Mouse (Mus musculus) midbrain, postnatal 0 days (tissue): ENCODE results near the gene Gm20388. TPM values are rescaled to one million over a fixed set of nuclear protein-coding genes. Genes with fewer than 3 reads are reported as not detected.

ENCODE experiments used
- ATAC-seq: fragments of 200-750 bp; cut with Nextera tagmentation; 2 replicates; pipeline ENCODE4 v1.8.0; 2017; ENCODE audit warnings: moderate number of reproducible peaks, mild to moderate bottlenecking, moderate TSS enrichment, moderate library complexity; ENCODE audit not compliant: low FRiP score
- DNase-seq: peaks from one replicate; pipeline ENCODE4 v3.0.0-alpha.2; 2015; ENCODE audit warnings: low spot score
- H3K27ac ChIP-seq: fragments of 300-500 bp; sonication (generic); 2 replicates; pipeline ENCODE4 v1.5.1; 2014; ENCODE audit warnings: low read depth, mild to moderate bottlenecking, low read length, mixed read lengths
- H3K27me3 ChIP-seq: fragments of 300-500 bp; sonication (generic); 2 replicates; pipeline ENCODE4 v1.6.1; 2014; ENCODE audit warnings: low read length, control low read depth, mixed read lengths; ENCODE audit not compliant: insufficient read depth
- H3K36me3 ChIP-seq: fragments of 300-500 bp; sonication (generic); 2 replicates; pipeline ENCODE4 v1.6.1; 2014; ENCODE audit warnings: low read length, control low read depth, mixed read lengths; ENCODE audit not compliant: insufficient read depth
- H3K4me1 ChIP-seq: fragments of 300-500 bp; sonication (generic); 2 replicates; pipeline ENCODE4 v1.6.1; 2014; ENCODE audit warnings: mild to moderate bottlenecking, control low read depth, antibody characterized with exemption, low read length, mixed read lengths; ENCODE audit not compliant: insufficient read depth
- H3K4me2 ChIP-seq: fragments of 300-500 bp; sonication (generic); 2 replicates; pipeline ENCODE4 v1.6.1; 2014; ENCODE audit warnings: low read depth, mild to moderate bottlenecking, low read length, mixed read lengths; ENCODE audit not compliant: poor library complexity, severe bottlenecking
- H3K4me3 ChIP-seq: fragments of 300-500 bp; sonication (generic); 2 replicates; pipeline ENCODE4 v1.5.1; 2014; ENCODE audit warnings: low read depth, mild to moderate bottlenecking, low read length, moderate library complexity
- H3K9ac ChIP-seq: fragments of 300-500 bp; sonication (generic); replicated peaks from 2 replicates; pipeline ENCODE4 v1.6.1; 2014; ENCODE audit warnings: mild to moderate bottlenecking, low read length, moderate library complexity, mixed read lengths; ENCODE audit not compliant: poor library complexity, severe bottlenecking
- H3K9me3 ChIP-seq: fragments of 300-500 bp; sonication (generic); 2 replicates; pipeline ENCODE4 v1.6.1; 2016; ENCODE audit warnings: low read length, control low read depth
- CTCF ChIP-seq: IDR thresholded peaks from 2 replicates; pipeline ENCODE4 v1.5.1; 2016; ENCODE audit warnings: antibody characterized with exemption, mild to moderate bottlenecking
- WGBS: fragments of 180-500 bp; shearing (Covaris S2); extraction: QIAGEN DNeasy Blood & Tissue Kit; methylation state at CpG from one replicate; pipeline ENCODE4 v1.1.7; 2014; 5-methylcytosine and 5-hydroxymethylcytosine counted together
- polyA plus RNA-seq: library from polyadenylated mRNA; unstranded; fragments of >200 nt; fragmentation: Nextera tagmentation; extraction: Ambion mirVana; gene quantifications from 2 replicates; pipeline ENCODE4 v1.2.1, GENCODE M21; 2015
- total RNA-seq: library from RNA; depleted of rRNA; stranded (reverse); fragments of >200 nt; gene quantifications from 2 replicates; pipeline ENCODE4 v1.2.3, GENCODE M21; 2014

Gene Gm20388
- total and polyA plus RNA-seq, 2 experiments from 2014 or later: 74.2 TPM; not detected in 1

DNA sequence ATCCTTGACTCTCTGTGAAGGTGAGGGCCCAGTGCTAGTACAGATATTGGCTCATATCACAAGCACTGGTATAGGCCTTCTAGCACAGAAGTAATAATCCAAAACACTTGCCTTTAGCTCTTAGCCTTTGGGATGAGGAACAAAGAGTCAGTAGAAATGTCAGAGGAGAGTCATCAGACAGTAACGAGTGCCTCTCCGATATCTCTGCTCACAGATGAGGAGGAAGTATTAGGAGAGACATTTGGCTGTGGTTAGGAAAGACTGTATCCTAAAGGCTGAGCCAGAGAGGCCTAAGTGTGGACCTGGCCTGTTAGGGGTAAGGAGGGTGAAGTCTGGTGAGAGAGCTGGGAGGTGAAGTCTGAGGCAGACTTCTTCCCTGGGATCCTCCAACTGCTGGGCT is 3531.1 kb downstream of the Gm20388 start:
- H3K27ac ChIP-seq: no peak overlapping the region
- no peak overlapping the region for H3K9ac ChIP-seq
- H3K4me1 ChIP-seq: peaks cover 2% of the 10 kb centered on the region; the same call in 1 of the 2 replicates
- 94% methylated on average over 2 of the region's 2 CpGs for WGBS
- H3K36me3 ChIP-seq: no peaks in the 10 kb centered on the region
- no peaks in the 10 kb centered on the region for H3K9me3 ChIP-seq
- H3K27me3 ChIP-seq: no peaks in the 10 kb centered on the region
- H3K4me2 ChIP-seq: no peak overlapping the region
- H3K4me3 ChIP-seq: no peak overlapping the region
- no peak for DNase-seq
- TF ChIP-seq CTCF: no peak
- no peak for ATAC-seq

DNA sequence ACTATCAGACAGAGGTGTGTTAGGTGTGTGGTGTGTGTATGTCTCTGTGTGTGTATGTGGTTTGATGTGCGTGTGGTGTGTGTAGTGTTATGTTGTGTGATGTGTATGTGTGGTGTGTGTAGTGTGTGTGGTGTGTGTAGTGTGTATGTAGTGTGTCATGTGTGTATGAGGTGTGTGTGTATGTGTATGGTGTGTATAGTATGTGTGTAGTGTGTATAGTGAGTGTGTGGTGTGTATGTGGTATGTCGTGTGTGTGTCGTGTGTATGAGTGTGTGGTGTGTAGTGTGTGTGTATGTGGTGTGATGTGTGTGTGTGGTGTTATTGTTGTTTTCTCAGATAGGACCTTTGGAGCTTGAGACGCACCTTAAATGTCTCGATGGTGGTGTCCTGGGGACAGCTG is 3531.7 kb downstream of the Gm20388 start:
- Histone ChIP-seq H3K4me1 (peaks cover 2% of the 10 kb centered on the region; the same call in 1 of the 2 replicates), H3K36me3 (no peaks in the 10 kb centered on the region), H3K9ac (no peak overlapping the region), H3K9me3 (no peaks in the 10 kb centered on the region), H3K27me3 (no peaks in the 10 kb centered on the region), H3K4me2 (peak overlapping the region; percentile 67), H3K4me3 (peak overlapping the region; percentile 70; the same call in 1 of the 2 replicates), H3K27ac (no peak overlapping the region)
- TF ChIP-seq CTCF: no peak
- DNase-seq (no peak), ATAC-seq (peak; percentile 28; the same call in 1 of the 2 replicates)
- 83% methylated on average over 5 of the region's 5 CpGs for WGBS

GRCm38 (mm10) chr8:123442871-123443575 is 3532.4 kb downstream of the Gm20388 start:
- peak overlapping the region; percentile 70 for H3K4me3 ChIP-seq
- TF ChIP-seq CTCF: peak; percentile 73
- H3K9ac ChIP-seq: peak overlapping the region; percentile 81
- no peaks in the 10 kb centered on the region for H3K27me3 ChIP-seq
- H3K9me3 ChIP-seq: no peaks in the 10 kb centered on the region
- WGBS: under 1% methylated on average over 40 of the region's 41 CpGs
- DNase-seq: peak; percentile 94
- H3K4me1 ChIP-seq: peaks cover 2% of the 10 kb centered on the region; the same call in 1 of the 2 replicates
- H3K36me3 ChIP-seq: no peaks in the 10 kb centered on the region
- H3K27ac ChIP-seq: peak overlapping the region; percentile 90
- H3K4me2 ChIP-seq: peak overlapping the region; percentile 67
- peak; percentile 93 for ATAC-seq

GRCm38 (mm10) chr8:123443576-123443921 is 3532.9 kb downstream of the Gm20388 start:
- WGBS: 14% methylated on average over 4 of the region's 4 CpGs

GRCm38 (mm10) chr8:123444131-123444530 is 3533.5 kb downstream of the Gm20388 start:
- no peaks in the 10 kb centered on the region for H3K27me3 ChIP-seq
- no peaks in the 10 kb centered on the region for H3K9me3 ChIP-seq
- H3K4me2 ChIP-seq: peak overlapping the region; percentile 67
- H3K9ac ChIP-seq: no peak overlapping the region
- H3K4me3 ChIP-seq: peak overlapping the region; percentile 70
- peaks cover 2% of the 10 kb centered on the region; the same call in 1 of the 2 replicates for H3K4me1 ChIP-seq
- 0 out of 2 replicates have a peak overlapping the region, but pooled peaks have one; percentile 90 for H3K27ac ChIP-seq
- 88% methylated on average over 6 of the region's 6 CpGs for WGBS
- no peak for DNase-seq
- no peak for TF ChIP-seq CTCF
- ATAC-seq: no peak
- peaks cover 3% of the 10 kb centered on the region; the same call in 1 of the 2 replicates for H3K36me3 ChIP-seq

More at GRCm38 (mm10) chr8:123443576-123443921, 3532.9 kb downstream of the Gm20388 start:
- TF ChIP-seq CTCF: peak; percentile 20; the same call in 1 of the 2 replicates
- no peaks in the 10 kb centered on the region for H3K27me3 ChIP-seq
- H3K4me1 ChIP-seq: peaks cover 2% of the 10 kb centered on the region; the same call in 1 of the 2 replicates
- no peak for DNase-seq
- H3K4me3 ChIP-seq: peak overlapping the region; percentile 70
- H3K27ac ChIP-seq: peak overlapping the region; percentile 90
- H3K9me3 ChIP-seq: no peaks in the 10 kb centered on the region
- H3K9ac ChIP-seq: peak overlapping the region; percentile 81
- no peaks in the 10 kb centered on the region for H3K36me3 ChIP-seq
- peak overlapping the region; percentile 67 for H3K4me2 ChIP-seq
- ATAC-seq: 0 out of 2 replicates have a peak, but pooled peaks have one; percentile 19

GRCm38 (mm10) chr8:123445981-123446380 is 3535.3 kb downstream of the Gm20388 start:
- Histone ChIP-seq H3K9me3 (no peaks in the 10 kb centered on the region), H3K4me2 (no peak overlapping the region), H3K27ac (no peak overlapping the region), H3K27me3 (no peaks in the 10 kb centered on the region), H3K9ac (no peak overlapping the region), H3K4me1 (peaks cover 2% of the 10 kb centered on the region; the same call in 1 of the 2 replicates), H3K4me3 (no peak overlapping the region), H3K36me3 (peaks cover 10% of the 10 kb centered on the region; the same call in 1 of the 2 replicates)
- no peak for ATAC-seq
- no peak for DNase-seq
- TF ChIP-seq CTCF: no peak
- 91% methylated on average over 10 of the region's 10 CpGs for WGBS
